Mouse (Mus musculus): Measurements from ENCODE around the gene Ctnna3.

DNA sequence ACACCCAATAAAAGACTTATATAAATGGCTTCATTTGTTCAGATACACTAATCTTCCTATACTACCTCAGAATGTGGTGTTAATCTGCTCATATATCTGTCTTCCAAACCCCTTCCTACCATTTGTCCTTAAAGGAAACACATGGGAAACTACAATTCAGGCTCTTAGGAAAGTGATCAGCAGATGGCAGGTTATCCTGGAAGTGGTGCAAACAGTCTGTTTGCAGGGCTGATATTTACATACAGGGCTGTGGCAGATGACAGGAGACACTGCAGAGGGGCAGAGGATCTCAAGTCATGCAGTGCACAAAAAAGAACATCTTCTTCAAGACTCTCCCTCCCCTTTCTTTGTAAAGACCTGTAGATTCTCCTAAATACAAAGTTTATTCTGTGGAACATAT, 1008.8 kb downstream of the Ctnna3 start:
- TF ChIP-seq CTCF (IDR thresholded peaks at IDR 0.05; ENCODE audit: low read depth) = no peak
- TF ChIP-seq EP300 (IDR thresholded peaks at IDR 0.05; ENCODE audit: low read depth) = no peak

Data from liver, postnatal 0 days (tissue).